Mouse (Mus musculus) embryonic facial prominence, embryonic 13.5 days (tissue): ENCODE data around the gene Rundc1. TPM values are rescaled to one million over a fixed set of nuclear protein-coding genes. Genes with fewer than 3 reads are reported as not detected.
"Not testable (repeated sequence)": the region's sequence is repeated elsewhere in the genome, so short reads cannot be mapped to it uniquely, and the experiment has no call there.

Source experiments
- ATAC-seq: fragments of 200-750 bp; cut with Nextera tagmentation; 2 replicates; pipeline ENCODE4 v1.8.0; 2017; ENCODE audit warnings: low read depth; ENCODE audit not compliant: insufficient number of reproducible peaks, insufficient read depth, low FRiP score, low TSS enrichment
- H3K27ac ChIP-seq: fragments of 300-500 bp; sonication (generic); 2 replicates; pipeline ENCODE4 v1.5.1; 2015; ENCODE audit warnings: moderate library complexity, mild to moderate bottlenecking, inconsistent platforms
- H3K27me3 ChIP-seq: fragments of 300-500 bp; sonication (generic); 2 replicates; pipeline ENCODE4 v1.6.1; 2015; ENCODE audit warnings: mild to moderate bottlenecking, inconsistent platforms
- H3K36me3 ChIP-seq: fragments of 300-500 bp; sonication (generic); 2 replicates; pipeline ENCODE4 v1.6.1; 2015; ENCODE audit warnings: mild to moderate bottlenecking, inconsistent platforms
- H3K4me1 ChIP-seq: fragments of 300-500 bp; sonication (generic); 2 replicates; pipeline ENCODE4 v1.6.1; 2015; ENCODE audit warnings: inconsistent platforms
- H3K4me2 ChIP-seq: fragments of 300-500 bp; sonication (generic); 2 replicates; pipeline ENCODE4 v1.6.1; 2015; ENCODE audit warnings: moderate library complexity, mild to moderate bottlenecking, inconsistent platforms
- H3K4me3 ChIP-seq: fragments of 300-500 bp; sonication (generic); 2 replicates; pipeline ENCODE4 v1.5.1; 2015; ENCODE audit warnings: mild to moderate bottlenecking, inconsistent platforms
- H3K9ac ChIP-seq: fragments of 300-500 bp; sonication (generic); 2 replicates; pipeline ENCODE4 v1.6.1; 2015; ENCODE audit warnings: mild to moderate bottlenecking, inconsistent platforms
- H3K9me3 ChIP-seq: fragments of 300-500 bp; sonication (generic); 2 replicates; pipeline ENCODE4 v1.6.1; 2016; ENCODE audit warnings: inconsistent platforms
- WGBS: fragments of 180-500 bp; shearing (Covaris S2); methylation state at CpG from one replicate; pipeline ENCODE4 v1.1.7; 2015; ENCODE audit warnings: mixed read lengths; 5-methylcytosine and 5-hydroxymethylcytosine counted together
- polyA plus RNA-seq: library from polyadenylated mRNA; unstranded; fragments of >200 nt; fragmentation: Nextera tagmentation; extraction: Ambion mirVana; gene quantifications from 2 replicates; pipeline ENCODE4 v1.2.1, GENCODE M21; 2015

Rundc1 gene
- polyA plus RNA-seq, 1 experiment from 2014 or later, result 19.5 TPM

DNA sequence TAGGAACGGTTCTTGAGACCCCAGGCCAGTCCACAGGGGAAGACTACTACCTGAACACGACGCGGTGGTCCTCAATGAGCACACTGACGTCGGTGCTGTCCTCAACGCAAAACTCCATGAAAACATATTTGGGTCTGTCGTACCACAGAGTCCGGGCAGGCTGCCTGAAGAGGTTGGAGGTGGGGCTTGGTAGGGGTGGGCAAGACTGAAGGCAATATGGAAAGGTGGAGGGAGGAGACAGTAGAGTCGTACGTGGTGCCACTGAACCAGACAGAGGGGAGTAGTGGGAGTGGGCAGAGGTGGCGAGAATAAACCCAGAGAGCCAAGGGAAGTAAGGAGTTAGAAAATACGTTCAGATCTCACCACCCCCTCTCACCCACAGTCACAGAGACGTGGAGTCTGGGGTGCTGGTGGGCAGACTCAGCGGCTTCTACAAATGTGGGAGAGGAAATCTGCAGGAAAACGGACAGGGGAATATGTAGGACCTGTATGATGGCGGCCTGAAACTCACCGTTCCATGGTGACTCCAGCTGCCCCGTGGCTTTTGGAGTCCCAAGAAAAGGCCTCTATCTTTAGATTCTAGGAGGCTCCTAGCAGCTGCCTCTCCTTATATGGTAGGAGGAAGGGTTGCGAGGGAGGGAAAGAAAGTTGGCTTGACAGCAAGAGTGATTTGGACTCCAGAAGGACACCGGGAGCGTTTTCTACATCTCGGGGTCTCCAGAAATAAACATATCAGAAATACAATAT is 607 bp upstream of the Rundc1 start, which contains the start of gene Gm27029:
TSS of gene Gm27029 (minus strand) at position 692 of the 747 bp plus-strand sequence.
- H3K36me3 ChIP-seq, result peaks cover 4% of the 10 kb centered on the region
- peak; percentile 67; the same call in 1 of the 2 replicates for ATAC-seq
- 4% methylated on average over 23 of the region's 23 CpGs for WGBS
- H3K27me3 ChIP-seq, result no peaks in the 10 kb centered on the region
- peak within 1 kb of the TSS; percentile 93 for H3K4me2 ChIP-seq
- peak within 1 kb of the TSS; percentile 86 for H3K9ac ChIP-seq
- peak within 1 kb of the TSS; percentile 97 for H3K4me3 ChIP-seq
- peak within 1 kb of the TSS; percentile 82 for H3K27ac ChIP-seq
- peaks cover 27% of the 10 kb centered on the region for H3K4me1 ChIP-seq
- no peaks in the 10 kb centered on the region for H3K9me3 ChIP-seq

DNA sequence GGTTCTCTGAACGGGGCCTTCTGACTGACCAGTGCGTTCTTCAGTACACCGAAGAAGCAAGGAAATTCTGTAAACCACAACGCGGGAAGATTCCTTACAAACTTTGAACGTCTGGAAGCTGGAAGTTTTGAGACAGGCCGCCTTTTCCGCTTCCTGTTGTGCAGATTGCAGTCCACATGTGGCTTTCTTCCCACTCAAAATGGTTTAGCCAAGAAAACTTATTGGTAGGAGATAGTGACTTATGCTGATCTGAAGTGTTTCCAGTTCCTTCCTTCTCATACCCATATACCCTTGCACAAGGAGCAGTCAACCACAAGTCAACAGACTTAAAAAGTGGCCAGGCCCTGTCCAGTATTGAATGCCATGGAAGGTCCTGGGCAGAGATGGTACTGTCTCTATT is 1.3 kb downstream of the Rundc1 start:
- Histone ChIP-seq H3K27me3 (no peaks in the 10 kb centered on the region), H3K4me1 (peaks cover 27% of the 10 kb centered on the region), H3K27ac (no peak overlapping the region), H3K36me3 (peaks cover 23% of the 10 kb centered on the region), H3K4me2 (peak overlapping the region; percentile 93), H3K9ac (peak overlapping the region; percentile 86), H3K4me3 (peak overlapping the region; percentile 97), H3K9me3 (no peaks in the 10 kb centered on the region)
- 52% methylated on average over 8 of the region's 8 CpGs for WGBS
- ATAC-seq, result no peak

- Histone ChIP-seq H3K27ac (no peak overlapping the region), H3K27me3 (no peaks in the 10 kb centered on the region), H3K4me3 (no peak overlapping the region), H3K9me3 (no peaks in the 10 kb centered on the region), H3K36me3 (peaks cover 69% of the 10 kb centered on the region), H3K4me1 (peaks cover 8% of the 10 kb centered on the region), H3K9ac (no peak overlapping the region), H3K4me2 (no peak overlapping the region)
- 91% methylated on average over 9 of the region's 9 CpGs for whole genome bisulfite sequencing
- ATAC-seq, result no peak
Measured at GRCm38 (mm10) chr11:101431327-101431726, 6.4 kb downstream of the Rundc1 start.

- H3K9me3 ChIP-seq, result no peaks in the 10 kb centered on the region
- peaks cover 69% of the 10 kb centered on the region for H3K36me3 ChIP-seq
- no peak for ATAC-seq
Measured at GRCm38 (mm10) chr11:101433396-101433795, 8.5 kb downstream of the Rundc1 start.

DNA sequence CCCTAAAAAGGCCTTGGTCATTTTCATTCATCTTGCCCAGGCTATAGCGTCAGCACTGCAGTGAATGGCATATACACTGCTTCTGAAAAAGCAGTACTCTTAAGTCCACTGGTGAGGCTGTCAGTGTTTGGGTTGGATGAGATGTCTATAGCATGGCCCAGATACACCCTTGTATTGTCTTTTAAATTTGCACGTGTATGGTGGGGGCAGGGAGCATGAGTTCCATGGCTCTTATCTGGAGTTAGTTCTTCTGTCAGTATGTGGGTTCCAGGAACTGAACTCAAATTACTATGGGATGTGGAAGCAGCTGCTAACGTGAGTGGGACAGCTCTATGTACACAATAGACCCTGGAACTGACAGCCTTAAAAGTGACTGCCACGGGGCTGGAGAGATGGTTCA is 10.9 kb downstream of the Rundc1 start:
- Histone ChIP-seq H3K4me2 (no peak overlapping the region), H3K9ac (no peak overlapping the region), H3K27me3 (no peaks in the 10 kb centered on the region), H3K9me3 (no peaks in the 10 kb centered on the region), H3K4me3 (no peak overlapping the region), H3K27ac (no peak overlapping the region), H3K4me1 (no peaks in the 10 kb centered on the region), H3K36me3 (peaks cover 50% of the 10 kb centered on the region)
- no peak for ATAC-seq
- WGBS, result 84% methylated on average over 4 of the region's 4 CpGs

More at GRCm38 (mm10) chr11:101433396-101433795, 8.5 kb downstream of the Rundc1 start:
- Histone ChIP-seq H3K9ac (no peak overlapping the region), H3K4me1 (no peaks in the 10 kb centered on the region), H3K4me3 (no peak overlapping the region), H3K27me3 (no peaks in the 10 kb centered on the region), H3K4me2 (no peak overlapping the region), H3K27ac (no peak overlapping the region)
- 95% methylated on average over 13 of the region's 13 CpGs for WGBS

DNA sequence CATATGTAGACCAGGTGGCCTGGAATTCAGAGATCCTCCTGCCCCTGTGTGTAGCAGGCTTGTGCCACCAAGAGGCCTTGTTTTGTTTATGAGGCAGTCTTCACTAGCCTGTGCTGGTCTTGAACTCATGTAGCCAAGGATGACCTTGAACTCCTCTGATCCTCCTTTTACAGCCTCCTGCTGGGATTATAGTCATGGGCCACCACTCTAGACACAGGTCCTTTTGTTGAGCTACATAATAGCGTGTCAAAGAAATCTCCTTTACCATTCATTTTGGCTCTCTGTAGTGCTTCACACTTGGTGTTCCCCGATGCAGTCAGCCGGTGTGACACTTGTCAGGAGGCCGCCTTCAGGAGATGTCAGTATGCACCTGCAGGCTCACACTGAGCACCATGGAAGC is 12.0 kb downstream of the Rundc1 start:
- no peak for ATAC-seq
- Histone ChIP-seq H3K4me1 (no peaks in the 10 kb centered on the region), H3K27ac (no peak overlapping the region), H3K36me3 (peaks cover 39% of the 10 kb centered on the region), H3K4me2 (no peak overlapping the region), H3K4me3 (no peak overlapping the region), H3K27me3 (no peaks in the 10 kb centered on the region), H3K9ac (no peak overlapping the region), H3K9me3 (no peaks in the 10 kb centered on the region)
- 84% methylated on average over 4 of the region's 4 CpGs for WGBS

GRCm38 (mm10) chr11:101438006-101438405 is 13.1 kb downstream of the Rundc1 start:
- H3K9me3 ChIP-seq, H3K4me3 ChIP-seq, ATAC-seq, H3K27ac ChIP-seq, H3K4me2 ChIP-seq, H3K27me3 ChIP-seq, H3K4me1 ChIP-seq, H3K9ac ChIP-seq: not testable (repeated sequence)
- peaks cover 31% of the 10 kb centered on the region for H3K36me3 ChIP-seq
- WGBS, result 45% methylated on average over 3 of the region's 3 CpGs

DNA sequence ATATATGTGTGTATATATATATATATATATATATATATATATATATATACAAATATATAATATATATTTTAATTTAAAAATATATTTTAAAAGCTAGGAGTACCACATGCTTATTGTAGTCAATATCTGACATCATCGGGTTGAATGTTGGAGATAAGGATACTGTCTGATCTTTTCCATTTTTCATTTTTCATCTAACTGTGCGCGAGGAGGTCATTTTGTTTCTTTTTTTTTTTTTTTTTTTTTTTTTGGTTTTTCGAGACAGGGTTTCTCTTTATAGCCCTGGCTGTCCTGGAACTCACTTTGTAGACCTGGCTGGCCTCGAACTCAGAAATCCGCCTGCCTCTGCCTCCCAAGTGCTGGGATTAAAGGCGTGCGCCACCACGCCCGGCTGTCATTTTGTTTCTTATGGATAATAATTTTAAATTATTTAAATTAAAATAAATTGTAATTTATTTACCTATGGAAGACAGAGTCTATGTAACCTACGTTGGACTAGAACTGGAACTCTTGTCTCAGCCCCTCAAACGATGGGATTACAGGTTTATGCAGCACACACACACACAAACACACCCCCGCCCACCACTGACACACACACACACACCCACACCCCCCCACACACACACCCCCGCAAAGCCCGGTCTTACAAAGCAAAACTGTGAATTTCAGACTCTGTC is 16.7 kb downstream of the Rundc1 start:
- H3K36me3 ChIP-seq, result peaks cover 30% of the 10 kb centered on the region
- peak overlapping the region; percentile 50 for H3K4me2 ChIP-seq
- H3K27ac ChIP-seq, H3K9me3 ChIP-seq, ATAC-seq, H3K27me3 ChIP-seq: not testable (repeated sequence)
- 40% methylated on average over 15 of the region's 15 CpGs for WGBS
- H3K4me1 ChIP-seq, result peaks cover 20% of the 10 kb centered on the region
- H3K9ac ChIP-seq, result 0 out of 2 replicates have a peak overlapping the region, but pooled peaks have one; percentile 27
- peak overlapping the region; percentile 88 for H3K4me3 ChIP-seq

DNA sequence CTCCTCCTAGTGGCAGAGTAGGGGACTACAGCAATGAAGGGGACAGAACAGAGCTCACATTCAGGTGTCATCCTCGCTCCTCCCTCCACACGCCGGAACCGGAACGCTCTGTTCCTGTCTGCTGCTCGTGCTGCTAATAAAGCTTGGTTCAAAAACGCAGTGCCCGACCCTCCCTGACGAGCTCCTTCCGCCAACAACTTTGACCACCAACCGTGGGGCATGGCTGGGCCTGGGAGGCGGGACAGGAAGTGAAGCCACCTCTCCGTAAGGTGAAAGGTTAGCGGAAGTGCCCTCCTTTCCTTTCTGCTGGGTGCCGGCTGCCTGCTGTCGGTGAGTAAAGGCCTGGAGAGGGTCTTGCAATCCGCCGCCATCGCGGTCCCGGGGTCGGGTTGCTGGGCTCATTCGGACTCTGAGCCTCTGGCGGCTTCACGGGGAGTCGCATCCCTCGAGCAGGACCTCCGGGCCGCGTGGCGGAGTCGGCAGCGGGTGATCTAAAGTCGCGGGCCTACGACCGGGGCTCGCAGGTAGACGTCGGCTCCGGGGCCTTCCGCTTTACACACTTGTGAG is 17.3 kb downstream of the Rundc1 start, which contains the start of gene Rpl27:
TSS of gene Rpl27 (plus strand) at position 172 of the 567 bp plus-strand sequence.
- H3K4me2 ChIP-seq, result peak within 1 kb of the TSS; percentile 95
- peak within 1 kb of the TSS; percentile 88 for H3K4me3 ChIP-seq
- H3K9me3 ChIP-seq, result no peaks in the 10 kb centered on the region
- H3K4me1 ChIP-seq, result peaks cover 20% of the 10 kb centered on the region
- H3K36me3 ChIP-seq, result peaks cover 30% of the 10 kb centered on the region
- no peaks in the 10 kb centered on the region for H3K27me3 ChIP-seq
- 1% methylated on average over 42 of the region's 42 CpGs for WGBS
- ATAC-seq, result peak; percentile 98
- peak within 1 kb of the TSS; percentile 91 for H3K27ac ChIP-seq
- peak within 1 kb of the TSS; percentile 98 for H3K9ac ChIP-seq

DNA sequence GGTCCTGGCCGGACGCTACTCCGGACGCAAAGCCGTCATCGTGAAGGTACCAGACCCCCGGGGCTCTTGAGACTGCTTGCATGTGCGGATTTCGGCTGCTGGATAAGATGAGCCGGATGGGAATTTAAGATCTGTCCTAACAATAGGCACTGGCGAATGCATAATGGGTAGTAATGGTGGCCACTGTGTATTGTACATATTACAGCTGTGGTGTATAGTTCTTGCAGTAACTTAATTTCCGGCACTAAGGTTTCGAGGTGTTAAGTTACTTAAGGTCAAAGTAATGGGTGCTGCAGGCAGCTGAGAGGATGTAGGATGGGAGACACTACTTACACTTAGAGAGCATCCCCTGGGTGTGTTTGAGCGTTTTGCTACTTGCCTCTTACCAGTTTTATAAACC is 17.9 kb downstream of the Rundc1 start:
- WGBS, result 1% methylated on average over 14 of the region's 14 CpGs
- Histone ChIP-seq H3K4me2 (peak overlapping the region; percentile 95), H3K4me3 (peak overlapping the region; percentile 88), H3K9ac (peak overlapping the region; percentile 98), H3K4me1 (peaks cover 20% of the 10 kb centered on the region), H3K36me3 (peaks cover 30% of the 10 kb centered on the region), H3K27ac (peak overlapping the region; percentile 91), H3K9me3 (no peaks in the 10 kb centered on the region), H3K27me3 (no peaks in the 10 kb centered on the region)
- ATAC-seq, result 0 out of 2 replicates have a peak, but pooled peaks have one; percentile 1

- no peak overlapping the region for H3K4me3 ChIP-seq
- no peaks in the 10 kb centered on the region for H3K27me3 ChIP-seq
- H3K4me2 ChIP-seq, result no peak overlapping the region
- WGBS, result 86% methylated on average over 1 of the region's 1 CpGs
- H3K36me3 ChIP-seq, result peaks cover 30% of the 10 kb centered on the region
- H3K4me1 ChIP-seq, result peaks cover 26% of the 10 kb centered on the region
- no peak overlapping the region for H3K27ac ChIP-seq
- no peak for ATAC-seq
- no peak overlapping the region for H3K9ac ChIP-seq
- H3K9me3 ChIP-seq, result no peaks in the 10 kb centered on the region
Measured at GRCm38 (mm10) chr11:101446319-101446718, 21.4 kb downstream of the Rundc1 start.
